Mouse (Mus musculus): Measurements from ENCODE around the gene D430041D05Rik. TPM values are rescaled to one million over a fixed set of nuclear protein-coding genes. Genes with fewer than 3 reads are reported as not detected.

Gene D430041D05Rik
- polyA plus RNA-seq, 3 experiments from 2014 or later = 0.17 TPM; not detected in 2

- no peak for ATAC-seq
Observed at GRCm38 (mm10) chr2:104407913-104408312, 2.9 kb downstream of the D430041D05Rik start.

- ATAC-seq = no peak
Observed at GRCm38 (mm10) chr2:104404036-104404435, 6.8 kb downstream of the D430041D05Rik start.

- ATAC-seq = no peak
Observed at GRCm38 (mm10) chr2:104398651-104399290, 12.0 kb downstream of the D430041D05Rik start.

GRCm38 (mm10) chr2:104395961-104396360, 14.9 kb downstream of the D430041D05Rik start:
- no peak for ATAC-seq

- no peak for ATAC-seq
Observed at GRCm38 (mm10) chr2:104394769-104395168, 16.0 kb downstream of the D430041D05Rik start.

- ATAC-seq = no peak
Observed at GRCm38 (mm10) chr2:104392700-104393312, 18.0 kb downstream of the D430041D05Rik start.

GRCm38 (mm10) chr2:104389231-104389630, 21.6 kb downstream of the D430041D05Rik start:
- no peak for ATAC-seq

GRCm38 (mm10) chr2:104385941-104386340, 24.9 kb downstream of the D430041D05Rik start:
- no peak for ATAC-seq

- no peak for ATAC-seq
Observed at GRCm38 (mm10) chr2:104383589-104383988, 27.2 kb downstream of the D430041D05Rik start.

GRCm38 (mm10) chr2:104382813-104383212, 28.0 kb downstream of the D430041D05Rik start:
- no peak for ATAC-seq

- ATAC-seq = no peak
Observed at GRCm38 (mm10) chr2:104379304-104379703, 31.5 kb downstream of the D430041D05Rik start.

GRCm38 (mm10) chr2:104378791-104379190, 32.0 kb downstream of the D430041D05Rik start:
- no peak for ATAC-seq

GRCm38 (mm10) chr2:104377990-104378389, 32.8 kb downstream of the D430041D05Rik start:
- ATAC-seq = no peak

GRCm38 (mm10) chr2:104372156-104372555, 38.7 kb downstream of the D430041D05Rik start:
- no peak for ATAC-seq

GRCm38 (mm10) chr2:104371606-104372130, 39.1 kb downstream of the D430041D05Rik start:
- no peak for ATAC-seq

GRCm38 (mm10) chr2:104367836-104368298, 42.9 kb downstream of the D430041D05Rik start:
- no peak for ATAC-seq

- ATAC-seq = no peak
Observed at GRCm38 (mm10) chr2:104367291-104367690, 43.5 kb downstream of the D430041D05Rik start.

GRCm38 (mm10) chr2:104359305-104359704, 51.5 kb downstream of the D430041D05Rik start:
- no peak for ATAC-seq

GRCm38 (mm10) chr2:104358881-104359280, 51.9 kb downstream of the D430041D05Rik start:
- ATAC-seq = no peak

- no peak for ATAC-seq
Observed at GRCm38 (mm10) chr2:104356531-104356930, 54.3 kb downstream of the D430041D05Rik start.

- no peak for ATAC-seq
Observed at GRCm38 (mm10) chr2:104354117-104354516, 56.7 kb downstream of the D430041D05Rik start.

- no peak for ATAC-seq
Observed at GRCm38 (mm10) chr2:104352204-104352493, 58.7 kb downstream of the D430041D05Rik start.

GRCm38 (mm10) chr2:104351415-104352203, 59.2 kb downstream of the D430041D05Rik start:
- ATAC-seq = no peak

All from inflammation-experienced regulatory T-cells, adult 6 months (primary cell).